Mouse (Mus musculus): Measurements from ENCODE around the gene Zc3h12b. TPM values are rescaled to one million over a fixed set of nuclear protein-coding genes. Genes with fewer than 3 reads are reported as not detected.
A peak's percentile ranks its signal among the peaks of the same experiment; 100 is the strongest.

The Zc3h12b gene
- polyA plus RNA-seq, 1 experiment from 2014 or later, result 4.7 TPM

- H3K36me3 ChIP-seq (ENCODE audit: control insufficient read depth, insufficient read depth, low read length), result no peaks in the 10 kb centered on the region
- peak overlapping the region; percentile 48 for H3K9ac ChIP-seq (replicated peaks; ENCODE audit: low read depth, low read length)
- no peaks in the 10 kb centered on the region for H3K4me1 ChIP-seq (ENCODE audit: control insufficient read depth, insufficient read depth, low read length)
- ATAC-seq (ENCODE audit: low read depth), result peak; percentile 94
- no peaks in the 10 kb centered on the region for H3K27me3 ChIP-seq (ENCODE audit: control insufficient read depth, insufficient read depth, low read length)
- peak overlapping the region; percentile 40; the same call in 1 of the 2 replicates for H3K4me2 ChIP-seq (ENCODE audit: low read depth, low read length)
- H3K9me3 ChIP-seq (ENCODE audit: control insufficient read depth, low read length), result no peaks in the 10 kb centered on the region
- 22% methylated on average over 6 of the region's 6 CpGs for WGBS
- H3K27ac ChIP-seq (ENCODE audit: low read depth, low read length), result peak overlapping the region; percentile 85
- peak overlapping the region; percentile 30 for H3K4me3 ChIP-seq (ENCODE audit: low read depth, low read length)
Measured at GRCm38 (mm10) chrX:95968594-95968965, 257.1 kb downstream of the Zc3h12b start.

DNA sequence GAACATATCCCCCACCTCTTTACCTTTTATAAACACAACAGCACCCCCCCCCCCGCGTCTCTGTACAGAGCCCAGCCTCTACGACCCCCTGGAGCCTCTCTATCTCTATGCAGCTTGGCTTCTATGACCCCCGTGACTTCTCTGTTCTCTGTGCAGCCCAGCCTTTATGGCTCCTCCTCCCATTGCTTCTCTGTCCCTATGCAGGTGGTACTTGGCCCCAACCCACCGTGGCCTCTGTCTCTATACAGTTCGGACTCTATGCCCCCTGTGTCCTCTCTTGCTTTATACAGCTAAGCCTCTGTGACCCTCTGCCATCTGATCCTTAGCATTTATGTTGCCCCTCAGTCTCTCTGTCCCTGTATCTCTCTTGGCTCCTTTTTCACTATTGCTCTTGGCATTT is 257.6 kb downstream of the Zc3h12b start:
- no peak overlapping the region for H3K9ac ChIP-seq (replicated peaks; ENCODE audit: low read depth, low read length)
- WGBS, result 30% methylated on average over 6 of the region's 6 CpGs
- no peak overlapping the region for H3K4me2 ChIP-seq (ENCODE audit: low read depth, low read length)
- no peaks in the 10 kb centered on the region for H3K4me1 ChIP-seq (ENCODE audit: control insufficient read depth, insufficient read depth, low read length)
- H3K27me3 ChIP-seq (ENCODE audit: control insufficient read depth, insufficient read depth, low read length), result no peaks in the 10 kb centered on the region
- H3K27ac ChIP-seq (ENCODE audit: low read depth, low read length), result no peak overlapping the region; the same call in 1 of the 2 replicates
- ATAC-seq (ENCODE audit: low read depth), result no peak
- no peaks in the 10 kb centered on the region for H3K36me3 ChIP-seq (ENCODE audit: control insufficient read depth, insufficient read depth, low read length)
- H3K9me3 ChIP-seq (ENCODE audit: control insufficient read depth, low read length), result no peaks in the 10 kb centered on the region
- no peak overlapping the region for H3K4me3 ChIP-seq (ENCODE audit: low read depth, low read length)

DNA sequence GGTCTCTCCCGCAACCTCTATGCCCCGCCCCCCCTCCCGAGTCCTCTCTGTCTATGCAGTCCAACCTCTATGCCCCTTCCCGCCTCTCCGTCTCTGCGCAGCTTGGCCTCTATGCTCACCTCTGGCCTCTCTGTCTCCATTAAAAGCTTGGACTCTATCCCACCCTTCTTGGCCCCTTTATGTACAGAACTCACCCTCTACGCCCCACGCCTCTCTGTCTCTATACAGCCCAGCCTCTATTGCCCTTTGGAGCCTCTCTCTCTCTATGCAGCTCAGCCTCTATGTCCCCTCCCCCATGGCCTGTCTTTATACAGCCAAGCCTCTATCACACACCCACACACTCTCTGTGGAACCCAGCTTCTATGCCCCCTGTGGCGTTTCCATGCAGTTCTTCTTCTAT is 258.5 kb downstream of the Zc3h12b start:
- no peak for ATAC-seq (ENCODE audit: low read depth)
- H3K9ac ChIP-seq (replicated peaks; ENCODE audit: low read depth, low read length), result no peak overlapping the region
- no peaks in the 10 kb centered on the region for H3K9me3 ChIP-seq (ENCODE audit: control insufficient read depth, low read length)
- H3K4me2 ChIP-seq (ENCODE audit: low read depth, low read length), result no peak overlapping the region
- no peak overlapping the region for H3K27ac ChIP-seq (ENCODE audit: low read depth, low read length)
- WGBS, result 54% methylated on average over 9 of the region's 9 CpGs
- H3K4me3 ChIP-seq (ENCODE audit: low read depth, low read length), result no peak overlapping the region
- H3K36me3 ChIP-seq (ENCODE audit: control insufficient read depth, insufficient read depth, low read length), result no peaks in the 10 kb centered on the region
- no peaks in the 10 kb centered on the region for H3K4me1 ChIP-seq (ENCODE audit: control insufficient read depth, insufficient read depth, low read length)
- no peaks in the 10 kb centered on the region for H3K27me3 ChIP-seq (ENCODE audit: control insufficient read depth, insufficient read depth, low read length)

Other genes with a start within 250 kb of the Zc3h12b start
- gene Asb12, start 153.7 kb upstream of the Zc3h12b start, polyA plus RNA-seq (2014; fragmentation: Nextera tagmentation; extraction: Ambion mirVana), result 0.27 and 0.80 TPM in 2 replicates
- 1.2 TPM in 1 of 2 replicates, not detected in the other for gene Pfn5, start 153.6 kb upstream of the Zc3h12b start, polyA plus RNA-seq (2014; fragmentation: Nextera tagmentation; extraction: Ambion mirVana)
- 81.5 and 85.8 TPM in 2 replicates for gene Zc4h2, start 53.2 kb upstream of the Zc3h12b start, polyA plus RNA-seq (2014; fragmentation: Nextera tagmentation; extraction: Ambion mirVana)
- 69.5 and 79.6 TPM in 2 replicates for gene Las1l, start 245.3 kb downstream of the Zc3h12b start, polyA plus RNA-seq (2014; fragmentation: Nextera tagmentation; extraction: Ambion mirVana)

All from neural tube, embryonic 14.5 days (tissue).